Mouse (Mus musculus) C2C12 (cell line): Measurements from ENCODE around the gene Arhgef19. TPM values are rescaled to one million over a fixed set of nuclear protein-coding genes. Genes with fewer than 3 reads are reported as not detected.

Experiments used
- H3K27me3 ChIP-seq: one replicate; pipeline ENCODE4 v1.6.1; 2011; ENCODE audit not compliant: control insufficient read depth, insufficient read depth, insufficient read length
- H3K36me3 ChIP-seq: one replicate; pipeline ENCODE4 v1.6.1; 2011; ENCODE audit not compliant: control insufficient read depth, insufficient read depth
- H3K4me3 ChIP-seq: one replicate; pipeline ENCODE4 v1.5.1; 2011; ENCODE audit warnings: mild to moderate bottlenecking, control low read depth; ENCODE audit not compliant: poor library complexity, insufficient read depth, severe bottlenecking
- H3K79me2 ChIP-seq: one replicate; pipeline ENCODE4 v1.6.1; 2011; ENCODE audit not compliant: control insufficient read depth, insufficient read depth
- H3K79me3 ChIP-seq: one replicate; pipeline ENCODE4 v1.6.1; 2011; ENCODE audit warnings: low read depth, control low read depth
- H3ac ChIP-seq: one replicate; pipeline ENCODE3; 2011; ENCODE audit warnings: low read depth; ENCODE audit not compliant: control insufficient read depth, insufficient read length
- CEBPB ChIP-seq: IDR thresholded peaks from one replicate; pipeline ENCODE4 v1.6.1; 2011; ENCODE audit warnings: low read depth, mild to moderate bottlenecking, control low read depth, moderate library complexity
- CTCF ChIP-seq: IDR thresholded peaks from one replicate; pipeline ENCODE4 v1.5.1; 2011; ENCODE audit not compliant: control insufficient read depth, insufficient read depth, insufficient read length
- FOSL1 ChIP-seq: IDR thresholded peaks from one replicate; pipeline ENCODE4 v1.8.0; 2011; ENCODE audit warnings: mild to moderate bottlenecking, low read length; ENCODE audit not compliant: poor library complexity, insufficient read depth, severe bottlenecking
- MAX ChIP-seq: IDR thresholded peaks from one replicate; pipeline ENCODE4 v1.6.1; 2011; ENCODE audit warnings: mild to moderate bottlenecking, control low read depth
- MYOD1 ChIP-seq: IDR thresholded peaks from one replicate; pipeline ENCODE4 v1.6.1; 2011; ENCODE audit warnings: low read depth; ENCODE audit not compliant: control insufficient read depth, insufficient read length
- MYOG ChIP-seq: IDR thresholded peaks from one replicate; pipeline ENCODE4 v1.6.1; 2011; ENCODE audit not compliant: control insufficient read depth, insufficient read length; ENCODE audit errors: extremely low read depth
- USF1 ChIP-seq: IDR thresholded peaks from one replicate; pipeline ENCODE4 v1.6.1; 2011; ENCODE audit warnings: low read depth, mild to moderate bottlenecking, control low read depth, moderate library complexity
- long read RNA-seq, 2 experiments: library from polyadenylated mRNA; unstranded; transcript quantifications; one replicate each; pipeline ENCODE4 v2.0.0; 2019 to 2020
- polyA plus RNA-seq: library from polyadenylated mRNA; unstranded; fragments of >200 nt; fragmentation: generic; extraction: Trizol; gene quantifications from one replicate; pipeline ENCODE4 v1.2.1, GENCODE M21; 2012; ENCODE audit warnings: missing spikeins

Gene Arhgef19
- polyA plus RNA-seq: 26.7 TPM
- long read RNA-seq, experiment 1, partial matches to known transcripts: 11 of 14 reads
- long read RNA-seq, experiment 1, other reads (novel, unspliced or antisense): 3 of 14 reads
- long read RNA-seq, experiment 2, partial matches to known transcripts: 3 of 21 reads
- long read RNA-seq, experiment 2, other reads (novel, unspliced or antisense): 18 of 21 reads

GRCm38 (mm10) chr4:141239388-141240125, at the start of gene Arhgef19:
Arhgef19 (plus strand) TSS chr4:141239499.
- Histone ChIP-seq H3ac (peak within 1 kb of the TSS; percentile 62), H3K4me3 (peak within 1 kb of the TSS; percentile 33), H3K36me3 (no peaks in the 10 kb centered on the region), H3K79me2 (peaks cover 9% of the 10 kb centered on the region), H3K79me3 (peaks cover 5% of the 10 kb centered on the region), H3K27me3 (no peaks in the 10 kb centered on the region)
- TF ChIP-seq MYOD1 (peak; percentile 86), MAX (no peak)

GRCm38 (mm10) chr4:141191294-141191693, 48.0 kb upstream of the Arhgef19 start:
- Histone ChIP-seq H3K79me3 (no peaks in the 10 kb centered on the region), H3ac (no peak overlapping the region), H3K27me3 (no peaks in the 10 kb centered on the region), H3K4me3 (no peak overlapping the region), H3K36me3 (peaks cover 16% of the 10 kb centered on the region), H3K79me2 (peaks cover 5% of the 10 kb centered on the region)
- TF ChIP-seq CTCF (no peak), MYOG (no peak), CEBPB (no peak), MAX (no peak), FOSL1 (no peak), USF1 (no peak), MYOD1 (no peak)

- H3K36me3 ChIP-seq: peaks cover 38% of the 10 kb centered on the region
- H3K27me3 ChIP-seq: no peaks in the 10 kb centered on the region
- H3K79me2 ChIP-seq: no peaks in the 10 kb centered on the region
- no peak overlapping the region for H3ac ChIP-seq
- no peaks in the 10 kb centered on the region for H3K79me3 ChIP-seq
- TF ChIP-seq MYOD1: no peak
- no peak for TF ChIP-seq FOSL1
- TF ChIP-seq CEBPB: no peak
- no peak for TF ChIP-seq MYOG
- no peak for TF ChIP-seq USF1
- TF ChIP-seq CTCF: no peak
- TF ChIP-seq MAX: no peak
- H3K4me3 ChIP-seq: no peak overlapping the region
Measured at GRCm38 (mm10) chr4:141194553-141194952, 44.7 kb upstream of the Arhgef19 start.

GRCm38 (mm10) chr4:141196981-141197685, 42.2 kb upstream of the Arhgef19 start:
- TF ChIP-seq USF1: no peak
- TF ChIP-seq MAX: no peak
- TF ChIP-seq MYOG: no peak
- no peak for TF ChIP-seq MYOD1
- no peak for TF ChIP-seq CEBPB
- TF ChIP-seq FOSL1: no peak
- TF ChIP-seq CTCF: no peak
- Histone ChIP-seq H3K27me3 (no peaks in the 10 kb centered on the region), H3K79me3 (no peaks in the 10 kb centered on the region), H3K79me2 (no peaks in the 10 kb centered on the region), H3K36me3 (peaks cover 51% of the 10 kb centered on the region), H3ac (no peak overlapping the region), H3K4me3 (no peak overlapping the region)

- peaks cover 55% of the 10 kb centered on the region for H3K36me3 ChIP-seq
Measured at GRCm38 (mm10) chr4:141197686-141198035, 41.6 kb upstream of the Arhgef19 start.

GRCm38 (mm10) chr4:141200906-141201305, 38.4 kb upstream of the Arhgef19 start:
- H3K36me3 ChIP-seq: peaks cover 45% of the 10 kb centered on the region
- H3ac ChIP-seq: no peak overlapping the region
- H3K27me3 ChIP-seq: no peaks in the 10 kb centered on the region
- no peak overlapping the region for H3K4me3 ChIP-seq
- no peaks in the 10 kb centered on the region for H3K79me2 ChIP-seq
- no peaks in the 10 kb centered on the region for H3K79me3 ChIP-seq
- TF ChIP-seq MAX: no peak

More at GRCm38 (mm10) chr4:141197686-141198035, 41.6 kb upstream of the Arhgef19 start:
- TF ChIP-seq FOSL1: no peak
- no peaks in the 10 kb centered on the region for H3K79me3 ChIP-seq
- H3K79me2 ChIP-seq: no peaks in the 10 kb centered on the region
- no peaks in the 10 kb centered on the region for H3K27me3 ChIP-seq
- no peak overlapping the region for H3K4me3 ChIP-seq
- no peak overlapping the region for H3ac ChIP-seq
